Mouse (Mus musculus): ENCODE measurements around the gene Slc12a5.

The Slc12a5 gene

DNA sequence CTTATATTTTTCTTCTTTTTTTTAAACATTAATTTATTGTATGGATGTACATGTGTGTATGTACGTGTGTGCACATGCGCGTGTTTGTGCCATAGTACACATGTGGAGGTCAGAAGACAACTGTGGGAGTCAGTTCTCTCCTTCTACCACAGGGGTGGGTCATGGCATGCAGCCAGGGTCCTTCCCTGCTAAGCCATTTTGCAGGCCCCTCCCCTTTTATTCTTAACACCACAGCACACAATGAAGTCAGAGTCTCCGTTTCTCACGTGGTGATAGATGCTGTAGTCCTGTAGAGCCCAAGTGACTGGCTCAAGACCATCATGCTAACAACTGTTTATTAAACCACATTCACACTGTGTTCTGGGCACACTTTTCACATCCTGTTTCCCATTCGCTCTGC is 25.4 kb downstream of the Slc12a5 start:
- no peak for DNase-seq (ENCODE audit: low spot score)

DNA sequence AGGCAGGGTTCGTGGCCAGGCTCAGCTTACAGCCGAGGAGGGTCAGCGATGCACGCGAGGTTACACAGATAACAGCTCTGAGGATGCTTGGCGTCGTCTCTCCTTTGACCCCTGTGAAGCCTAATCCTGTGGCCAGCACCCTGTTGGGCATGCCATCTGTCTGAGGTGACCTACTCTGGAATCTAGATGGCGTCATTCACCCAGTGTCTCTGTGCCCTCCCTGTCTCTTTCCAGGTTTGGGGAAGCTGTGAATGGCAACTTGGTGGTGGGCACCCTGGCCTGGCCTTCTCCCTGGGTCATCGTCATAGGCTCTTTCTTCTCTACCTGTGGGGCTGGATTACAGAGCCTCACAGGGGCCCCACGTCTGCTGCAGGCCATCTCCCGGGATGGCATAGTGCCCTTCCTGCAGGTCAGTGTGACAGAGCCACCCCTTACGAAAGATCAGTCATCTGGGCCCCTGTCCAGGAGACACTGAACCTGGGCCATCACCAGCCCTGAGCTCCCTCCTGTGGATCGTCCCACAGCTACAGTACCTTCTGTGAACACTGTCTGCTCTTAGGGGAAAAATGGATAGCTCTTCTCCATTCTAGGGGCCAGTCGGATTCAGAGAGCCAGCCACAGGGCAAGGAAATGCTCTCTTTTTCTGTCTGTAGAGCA is 25.9 kb downstream of the Slc12a5 start:
- DNase-seq (ENCODE audit: low spot score) = no peak

DNA sequence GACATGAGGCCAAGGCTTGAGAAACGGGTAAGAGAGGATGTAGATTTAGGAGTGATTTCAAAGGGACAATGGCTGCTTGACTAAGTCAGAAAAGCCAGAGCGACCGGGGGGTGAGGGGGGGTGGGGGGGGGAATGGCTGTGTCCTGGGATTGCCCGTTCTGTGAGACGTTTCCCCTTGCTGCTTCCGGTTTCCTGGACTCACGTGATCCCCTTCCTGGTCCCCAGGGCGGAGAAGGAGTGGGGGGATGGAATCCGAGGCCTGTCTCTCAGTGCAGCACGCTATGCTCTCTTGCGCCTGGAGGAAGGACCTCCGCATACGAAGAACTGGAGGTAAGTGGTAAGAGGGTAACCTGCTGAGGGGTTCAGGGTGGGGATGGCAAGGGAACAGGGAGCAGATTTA is 28.2 kb downstream of the Slc12a5 start:
- no peak for DNase-seq (ENCODE audit: low spot score)

DNA sequence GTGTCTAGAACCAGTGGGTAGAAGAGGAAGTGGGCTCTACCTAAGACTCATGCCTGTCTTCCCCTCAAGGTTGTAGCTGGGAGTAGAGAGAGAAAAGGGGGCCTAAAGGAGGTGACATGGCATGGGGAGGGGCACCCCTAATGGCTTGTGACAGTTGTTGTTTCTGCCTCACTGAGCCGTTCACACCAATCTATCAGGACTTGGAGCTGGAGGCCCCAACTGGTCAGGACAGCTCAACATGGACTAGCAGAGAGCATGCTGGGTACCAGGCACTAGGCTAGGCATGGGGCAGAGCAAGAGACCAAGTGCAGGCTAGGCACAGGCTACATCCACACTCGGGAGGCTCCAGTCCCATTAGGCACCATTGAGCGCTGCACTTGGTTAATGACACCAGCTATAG is 30.5 kb downstream of the Slc12a5 start:
- no peak for DNase-seq (ENCODE audit: low spot score)

DNA sequence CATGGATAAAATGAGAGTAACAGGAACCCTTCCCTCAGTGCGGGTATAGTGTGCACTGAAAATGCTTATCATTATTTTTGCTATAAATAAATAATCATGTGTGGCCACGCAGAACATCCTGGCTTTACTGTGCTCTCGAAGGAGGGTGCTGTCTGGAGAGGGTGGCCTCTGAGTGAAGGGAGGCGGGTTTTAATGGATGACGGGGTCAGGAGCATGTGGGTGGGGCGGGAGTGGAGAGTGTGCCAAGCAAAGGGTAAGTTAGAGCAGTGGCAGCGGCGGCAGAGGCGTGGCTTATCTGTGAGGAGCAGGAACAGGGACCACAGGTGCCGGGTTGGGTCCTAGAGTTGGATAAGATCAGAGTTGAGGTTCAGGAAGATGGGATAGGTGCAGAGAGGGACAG is 31.2 kb downstream of the Slc12a5 start:
- no peak for DNase-seq (ENCODE audit: low spot score)

DNA sequence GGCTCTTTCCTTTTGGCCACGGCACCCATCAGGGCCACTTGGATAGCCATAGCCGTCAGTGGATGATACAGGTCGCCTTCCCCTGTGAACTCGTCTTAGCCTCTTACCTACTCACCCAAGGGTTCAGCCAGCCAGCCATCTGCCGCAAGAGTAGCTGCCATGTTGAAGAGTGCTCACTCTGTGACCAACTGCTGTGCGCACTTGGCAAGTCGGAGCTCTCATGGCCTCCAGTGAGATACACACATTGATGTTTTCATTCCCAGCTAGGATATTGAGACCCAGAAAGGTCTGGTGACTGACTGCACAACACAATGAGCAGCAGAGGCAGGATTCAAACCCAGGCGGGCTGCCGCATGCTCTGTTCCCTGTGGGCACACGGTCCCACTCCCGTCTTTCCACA is 33.6 kb downstream of the Slc12a5 start:
- no peak for DNase-seq (ENCODE audit: low spot score)

DNA sequence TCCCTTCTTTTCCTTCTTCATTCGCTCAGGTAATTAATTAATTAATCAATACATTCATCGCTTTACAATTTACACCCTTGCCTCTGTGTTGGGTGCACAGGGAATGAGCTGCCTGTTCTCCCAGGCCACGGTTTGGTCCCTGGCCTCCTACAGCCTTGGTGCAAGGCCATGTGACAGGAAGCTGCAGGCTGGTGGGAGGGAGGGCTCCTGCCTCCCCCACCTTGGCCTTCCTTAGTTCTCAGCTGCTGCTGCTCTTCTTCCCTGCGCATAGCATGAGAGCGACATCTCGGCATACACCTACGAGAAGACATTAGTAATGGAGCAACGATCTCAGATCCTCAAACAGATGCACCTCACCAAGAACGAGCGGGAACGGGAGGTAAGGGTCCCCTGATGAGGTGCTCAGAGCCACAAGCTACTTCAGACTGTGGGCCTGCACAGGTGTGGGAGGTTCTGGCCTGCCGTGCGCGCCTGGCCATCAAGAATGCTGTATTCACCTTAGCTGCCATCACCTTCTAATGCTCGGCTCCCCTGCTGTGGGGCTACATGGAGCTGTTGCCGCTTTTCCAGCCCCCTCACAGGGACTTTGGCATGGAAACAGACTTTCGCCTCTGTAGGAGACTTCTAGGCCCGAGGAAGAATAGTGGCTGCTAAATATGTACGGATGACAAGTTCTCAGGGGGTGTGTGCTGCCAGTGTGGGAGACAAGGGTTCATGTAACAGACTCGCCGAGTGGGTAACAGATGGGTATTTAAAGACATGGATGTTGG is 34.2 kb downstream of the Slc12a5 start:
- no peak for DNase-seq (ENCODE audit: low spot score)

DNA sequence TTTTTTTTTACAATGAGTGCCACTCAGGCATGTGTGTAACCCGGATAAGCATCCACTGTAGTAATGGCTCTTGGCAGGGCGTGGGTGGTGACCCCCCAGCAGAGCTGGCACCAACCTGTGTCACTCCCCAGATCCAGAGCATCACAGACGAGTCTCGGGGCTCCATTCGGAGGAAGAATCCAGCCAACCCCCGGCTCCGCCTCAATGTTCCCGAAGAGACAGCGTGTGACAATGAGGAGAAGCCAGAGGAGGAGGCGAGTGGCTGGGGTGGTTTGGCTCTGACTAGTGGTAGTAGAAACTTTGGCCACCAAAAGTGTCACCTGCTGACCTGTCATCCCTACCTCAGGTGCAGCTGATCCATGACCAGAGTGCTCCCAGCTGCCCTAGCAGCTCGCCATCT is 35.4 kb downstream of the Slc12a5 start:
- no peak for DNase-seq (ENCODE audit: low spot score)

DNA sequence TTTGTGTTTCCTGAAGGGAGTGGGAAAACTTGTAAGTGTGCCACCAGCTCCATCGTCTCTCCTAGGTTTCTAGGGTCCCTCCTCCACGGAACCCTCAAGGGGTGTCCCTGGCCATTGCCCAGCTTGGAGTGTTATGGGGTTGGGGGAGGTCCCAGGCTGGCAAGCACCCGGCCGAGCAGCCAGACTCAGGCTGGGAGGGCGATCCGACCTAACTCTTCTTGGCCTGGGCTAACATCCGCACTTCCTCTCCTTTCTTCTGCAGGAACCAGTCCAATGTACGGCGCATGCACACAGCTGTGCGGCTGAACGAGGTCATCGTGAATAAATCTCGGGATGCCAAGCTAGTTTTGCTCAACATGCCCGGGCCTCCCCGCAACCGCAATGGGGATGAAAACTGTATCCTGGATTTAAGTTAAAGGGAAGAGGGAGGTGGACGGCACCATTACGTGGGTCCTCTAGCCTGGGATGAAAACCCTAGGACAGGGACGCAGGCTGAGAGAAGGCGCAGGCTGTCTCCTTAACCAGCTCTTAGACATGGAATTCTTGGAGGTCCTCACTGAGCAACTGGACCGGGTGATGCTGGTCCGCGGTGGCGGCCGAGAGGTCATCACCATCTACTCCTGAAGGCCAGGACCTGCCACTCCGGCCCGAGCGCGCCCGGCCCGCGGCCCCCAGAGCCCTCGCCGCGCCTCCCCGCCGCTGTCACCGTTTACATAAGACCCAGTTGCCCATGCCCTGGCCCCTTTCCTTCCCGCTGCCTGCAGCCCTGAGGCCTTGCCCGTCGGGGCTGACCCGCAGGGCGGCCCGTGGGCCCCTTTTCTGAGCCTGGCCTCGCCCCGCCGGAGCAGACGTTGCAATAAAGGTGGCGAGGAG is 36.5 kb downstream of the Slc12a5 start:
- DNase-seq (ENCODE audit: low spot score) = no peak

DNA sequence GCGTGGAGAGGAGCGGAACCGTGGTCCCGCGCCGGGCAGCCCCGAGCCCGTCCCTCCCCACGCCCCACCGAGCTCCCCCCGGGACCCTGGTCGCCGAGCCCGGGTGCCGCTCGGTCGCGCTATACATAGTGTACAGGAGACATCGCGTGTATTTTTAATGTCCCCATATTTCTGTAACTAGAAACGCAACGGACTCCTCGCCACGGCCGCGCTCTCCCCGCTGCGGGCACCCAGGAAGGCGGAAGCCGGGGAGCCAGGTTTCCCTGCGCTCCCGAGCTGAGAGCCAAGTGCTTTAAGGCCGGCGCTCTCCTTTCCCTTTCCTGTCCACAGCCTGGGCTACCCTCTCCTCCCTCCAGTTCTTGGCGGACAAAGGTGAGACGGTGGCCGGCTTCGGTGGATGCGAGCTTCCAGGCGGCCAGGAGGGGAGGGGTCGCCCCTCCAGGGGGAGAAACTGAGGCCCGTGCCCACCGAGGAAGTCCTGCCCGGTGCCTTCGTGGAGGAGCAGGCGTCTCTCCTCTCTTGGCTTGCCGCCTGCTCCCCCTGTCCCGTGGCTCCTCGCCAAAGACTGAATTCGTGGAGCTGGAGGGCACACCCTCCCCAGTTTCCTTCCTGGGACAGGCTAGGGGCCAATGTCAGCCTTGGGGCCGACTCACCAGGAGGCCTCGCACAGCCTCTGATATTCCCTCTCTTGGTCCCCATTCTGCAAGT is 37.3 kb downstream of the Slc12a5 start:
- DNase-seq (ENCODE audit: low spot score) = no peak

DNA sequence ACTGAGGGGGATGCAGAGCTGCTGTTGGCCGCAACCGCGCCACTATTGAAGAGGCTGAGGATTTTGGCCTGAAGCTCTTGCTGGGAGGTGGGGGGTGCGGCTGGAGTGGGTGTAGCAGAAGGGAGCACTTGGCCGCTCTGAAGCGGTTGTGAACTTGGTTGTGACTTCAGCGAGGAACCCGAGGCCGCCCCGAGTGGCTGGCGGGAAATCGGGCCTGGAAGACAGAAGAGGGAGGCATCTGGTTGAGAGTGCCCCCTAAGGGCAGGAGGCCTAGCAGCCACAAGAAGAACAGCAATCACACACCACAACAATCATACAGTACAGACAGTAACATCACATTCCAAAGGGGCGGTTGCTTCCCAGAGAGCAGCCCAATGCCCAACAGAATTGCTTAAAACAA is 41.4 kb downstream of the Slc12a5 start:
- no peak for DNase-seq (ENCODE audit: low spot score)

DNA sequence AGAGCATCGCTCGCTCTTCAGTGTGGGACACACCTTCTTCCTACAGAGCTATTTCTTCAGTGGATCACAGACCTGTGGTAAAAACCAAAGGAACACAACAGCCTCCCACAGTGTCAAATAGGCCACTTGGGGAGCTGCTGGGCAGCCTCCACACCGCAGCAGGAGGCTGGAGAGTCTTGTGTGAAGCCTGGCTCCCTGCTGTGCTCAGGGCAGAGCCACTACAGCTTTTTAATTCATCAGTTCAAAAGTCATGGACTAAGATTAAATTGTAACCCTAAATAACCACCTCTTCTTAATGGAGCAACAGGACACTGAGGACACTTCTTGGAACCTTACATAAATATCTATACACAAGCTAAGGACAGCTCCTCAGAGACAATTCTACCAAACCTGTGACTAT is 42.5 kb downstream of the Slc12a5 start:
- no peak for DNase-seq (ENCODE audit: low spot score)

DNA sequence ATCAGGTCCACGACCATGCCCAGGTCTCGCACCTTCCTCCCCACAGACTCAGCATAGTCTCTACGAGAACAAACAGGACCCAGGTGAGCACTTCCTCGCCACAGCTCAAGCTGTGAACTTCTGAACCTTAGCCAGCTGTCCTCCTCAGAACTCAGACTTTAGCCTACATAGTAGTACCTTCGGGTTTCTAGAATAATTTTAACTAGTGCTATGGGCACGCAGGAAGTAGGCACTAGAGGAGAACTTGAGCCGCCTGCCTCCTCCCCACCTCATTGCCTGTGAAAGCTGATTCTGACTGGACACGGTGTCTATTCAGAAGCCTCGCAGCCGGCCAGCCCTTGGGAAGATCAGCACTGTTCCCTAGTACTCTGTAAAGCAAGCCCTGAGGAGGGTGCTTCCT is 43.6 kb downstream of the Slc12a5 start:
- no peak for DNase-seq (ENCODE audit: low spot score)

DNA sequence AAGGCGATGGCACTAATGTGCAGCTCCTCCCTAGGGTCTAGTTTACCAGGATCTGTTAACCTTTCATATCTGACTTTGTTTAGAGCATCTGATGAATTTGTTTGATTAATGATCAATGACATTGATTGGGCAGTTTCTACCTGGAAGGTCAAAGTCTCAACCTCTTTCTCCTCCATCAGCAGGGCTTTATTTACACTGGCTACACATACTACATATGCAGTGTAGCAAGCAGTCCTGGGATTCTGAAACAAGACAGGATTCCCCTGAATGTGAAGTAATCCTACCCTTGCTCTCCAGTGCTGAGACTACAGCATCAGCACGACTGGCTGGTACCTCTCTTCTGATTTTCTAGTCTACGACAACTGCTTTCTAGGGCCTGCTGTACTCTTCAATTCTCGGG is 46.2 kb downstream of the Slc12a5 start:
- DNase-seq (ENCODE audit: low spot score) = no peak

DNA sequence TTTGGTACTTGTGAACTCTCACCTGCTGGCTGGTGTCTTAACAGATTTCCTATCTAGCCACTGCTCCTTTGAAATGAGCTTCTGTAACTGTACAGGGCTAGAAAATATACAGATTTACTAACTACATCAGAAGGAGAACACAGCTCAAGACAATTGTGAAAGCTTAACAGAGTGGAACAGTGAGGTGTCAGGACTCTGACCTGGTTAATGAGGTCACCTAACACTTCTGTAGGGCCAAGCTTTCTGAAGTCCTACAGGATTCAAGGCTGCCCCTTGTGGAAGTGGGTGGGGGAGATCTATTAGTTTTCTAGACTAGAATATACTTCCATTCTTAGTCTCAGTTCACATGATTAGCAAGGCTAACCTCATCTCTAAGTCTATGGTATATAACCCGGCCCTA is 47.4 kb downstream of the Slc12a5 start:
- no peak for DNase-seq (ENCODE audit: low spot score)

DNA sequence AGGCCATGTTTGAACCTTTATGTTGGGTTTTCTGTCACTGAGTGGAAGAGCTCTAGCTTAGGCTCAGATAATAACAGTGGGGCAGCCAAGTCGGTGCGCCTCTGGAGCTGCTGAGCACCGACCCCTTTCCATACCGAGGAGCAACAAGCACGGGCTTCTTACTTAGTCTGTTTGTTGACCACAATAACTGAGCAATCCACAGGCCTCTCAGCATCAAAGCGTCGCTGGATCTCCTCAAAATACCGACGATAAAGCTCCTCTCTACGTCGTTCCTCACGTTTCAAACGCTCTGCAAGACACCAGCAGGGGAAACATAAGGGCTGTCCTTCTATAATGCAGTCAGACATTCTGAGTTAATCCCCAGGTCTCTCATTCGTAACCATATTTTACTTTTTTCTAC is 48.6 kb downstream of the Slc12a5 start:
- DNase-seq (ENCODE audit: low spot score) = no peak

DNA sequence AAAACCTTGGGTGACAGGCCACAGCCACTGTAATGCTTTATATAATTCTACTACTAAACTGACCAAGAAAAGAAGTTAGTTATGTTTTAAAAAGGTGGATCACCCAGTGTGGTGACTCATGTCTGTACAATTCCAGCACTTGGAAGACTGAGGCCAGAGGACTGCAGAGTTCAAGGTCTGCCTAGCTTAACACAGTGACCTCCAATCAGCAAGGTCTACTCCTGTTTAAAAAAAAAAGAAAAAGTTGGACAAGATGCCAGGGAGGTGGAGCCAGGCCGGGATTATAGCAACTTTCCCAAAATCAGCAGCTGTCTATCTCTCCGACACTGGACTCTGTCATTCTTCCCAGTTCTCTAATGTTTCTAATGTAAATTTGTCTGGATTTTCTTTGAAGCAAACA is 49.0 kb downstream of the Slc12a5 start:
- no peak for DNase-seq (ENCODE audit: low spot score)

DNA sequence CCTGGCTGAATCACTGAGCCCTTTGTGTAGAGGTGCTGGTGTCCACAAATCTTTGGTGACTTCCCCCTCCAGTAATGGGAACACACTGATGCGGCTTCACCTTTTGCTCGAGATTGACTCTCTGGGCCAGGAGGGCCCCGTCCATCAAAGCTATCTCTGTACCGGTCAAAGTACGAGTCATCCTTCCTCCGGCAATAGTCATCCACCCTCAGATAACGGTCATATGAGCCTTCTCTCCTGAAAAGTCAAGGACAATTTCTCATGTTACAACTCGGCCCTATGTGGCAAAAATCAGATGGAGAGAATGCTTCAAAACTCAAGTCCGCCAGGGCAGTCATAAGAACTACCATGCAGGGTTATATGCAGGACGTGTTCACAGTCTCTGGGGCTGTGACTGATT is 49.7 kb downstream of the Slc12a5 start:
- no peak for DNase-seq (ENCODE audit: low spot score)

DNA sequence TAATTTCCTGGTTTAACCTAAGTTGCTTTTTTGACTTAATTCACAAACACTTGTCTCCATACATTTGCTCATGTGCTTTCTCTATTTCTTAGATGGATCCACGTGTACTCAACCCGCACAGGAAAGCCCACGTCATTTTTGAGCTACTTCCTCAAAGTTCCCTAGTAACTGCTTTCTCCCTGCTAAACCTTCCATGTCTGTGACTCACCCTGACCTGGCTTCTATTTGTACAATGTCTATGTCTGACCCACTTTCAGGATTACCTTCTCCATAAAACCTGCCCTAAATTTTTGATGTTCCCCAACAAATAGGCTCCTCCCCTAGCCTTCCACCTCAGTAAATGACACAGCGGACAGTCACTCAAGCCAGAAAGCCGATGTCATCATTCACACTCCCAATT is 54.3 kb downstream of the Slc12a5 start:
- DNase-seq (ENCODE audit: low spot score) = no peak

DNA sequence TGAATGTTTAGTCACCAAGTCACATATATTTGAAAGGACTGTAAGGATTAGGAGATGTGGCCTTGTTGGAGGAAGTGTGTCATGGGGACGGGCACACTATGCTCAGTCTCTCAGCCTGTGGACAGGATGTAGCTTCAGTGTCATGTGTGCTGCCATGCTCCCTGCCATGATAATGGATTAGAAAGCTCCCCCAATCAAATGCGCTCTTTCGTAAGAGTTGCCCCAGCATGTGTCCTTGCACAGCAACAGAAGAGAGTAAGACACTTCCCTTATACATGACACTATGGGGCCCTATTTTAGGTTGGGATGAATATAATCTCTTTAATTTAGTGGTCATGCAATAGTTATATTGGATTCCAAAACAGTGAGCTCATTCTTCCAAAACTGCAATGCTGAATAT is 59.9 kb downstream of the Slc12a5 start:
- DNase-seq (ENCODE audit: low spot score) = no peak

DNA sequence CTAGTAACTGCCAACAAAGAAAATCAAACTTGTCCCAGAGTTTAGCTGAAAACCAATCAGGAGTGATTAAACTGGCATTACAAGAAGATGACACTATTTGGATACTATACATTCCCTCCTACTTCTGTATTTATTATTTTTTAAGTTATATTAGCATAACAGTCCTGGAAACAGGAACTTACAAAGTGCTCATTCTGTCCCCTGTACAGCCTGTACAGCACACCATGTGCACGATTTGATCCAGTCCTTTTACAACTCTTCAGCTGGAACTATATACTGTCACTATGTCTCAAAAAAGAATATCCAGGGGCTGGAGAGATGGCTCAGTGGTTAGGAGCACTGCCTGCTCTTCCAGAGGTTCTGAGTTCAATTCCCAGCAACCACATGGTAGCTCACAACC is 66.6 kb downstream of the Slc12a5 start:
- no peak for DNase-seq (ENCODE audit: low spot score)

DNA sequence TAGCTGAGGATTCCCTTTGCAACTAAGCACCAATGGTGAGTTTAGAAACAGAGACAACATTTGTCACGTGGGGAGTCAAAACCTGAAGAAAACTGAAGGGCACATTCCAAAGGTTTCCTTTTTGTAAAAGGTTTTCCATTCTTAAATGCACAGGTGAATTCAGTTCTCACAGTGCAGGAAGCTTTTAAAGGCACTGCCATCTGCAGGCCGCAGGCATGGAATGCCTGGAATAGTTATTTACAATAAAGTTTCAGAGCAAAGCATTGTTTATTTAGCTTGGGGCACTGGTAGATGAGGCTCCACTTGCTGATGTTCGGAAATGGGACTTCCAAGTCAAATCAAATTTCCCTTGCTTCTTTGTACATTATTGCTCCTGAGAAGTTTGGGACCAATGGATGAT is 71.9 kb downstream of the Slc12a5 start:
- no peak for DNase-seq (ENCODE audit: low spot score)
